Mouse (Mus musculus) lung, adult 2 months (tissue): Measurements from ENCODE around the gene Iqca.

Source experiments
- CTCF ChIP-seq: fragments of 200-500 bp; IDR thresholded peaks from 2 replicates; pipeline ENCODE4 v1.5.1; 2011; ENCODE audit warnings: mild to moderate bottlenecking, low read length, control low read depth; ENCODE audit not compliant: insufficient read depth
- POLR2A ChIP-seq: fragments of 200-500 bp; IDR thresholded peaks from 2 replicates; pipeline ENCODE4 v1.6.1; 2011; ENCODE audit warnings: low read depth, mild to moderate bottlenecking, control low read depth, low read length, borderline replicate concordance; ENCODE audit errors: extremely low read depth

GRCm38 (mm10) chr1:90120706-90121105 is 32.5 kb downstream of the Iqca start:
- TF ChIP-seq POLR2A = no peak
- TF ChIP-seq CTCF = no peak
